Mouse (Mus musculus): Measurements from ENCODE around the gene Mrps7.

- TF ChIP-seq CTCF (IDR thresholded peaks at IDR 0.05; ENCODE audit: control insufficient read depth, insufficient read depth, insufficient replicate concordance, low read depth, low read length) (no peak), POLR2A (IDR thresholded peaks at IDR 0.05; ENCODE audit: control insufficient read depth, low read depth, low read length) (no peak)
Measured at GRCm38 (mm10) chr11:115640978-115641663, 37.4 kb downstream of the Mrps7 start.

Data from testis, adult 2 months (tissue).